Mouse (Mus musculus): ENCODE measurements around the gene Vsig4. TPM values are rescaled to one million over a fixed set of nuclear protein-coding genes. Genes with fewer than 3 reads are reported as not detected.

The Vsig4 gene
- polyA plus RNA-seq (2014; fragmentation: Illumina TruSeq; extraction: RNeasy Lipid Tissue Mini Kit (QIAGEN cat#74804); ENCODE audit: low read depth, low replicate concordance), result 1.1 TPM

DNA sequence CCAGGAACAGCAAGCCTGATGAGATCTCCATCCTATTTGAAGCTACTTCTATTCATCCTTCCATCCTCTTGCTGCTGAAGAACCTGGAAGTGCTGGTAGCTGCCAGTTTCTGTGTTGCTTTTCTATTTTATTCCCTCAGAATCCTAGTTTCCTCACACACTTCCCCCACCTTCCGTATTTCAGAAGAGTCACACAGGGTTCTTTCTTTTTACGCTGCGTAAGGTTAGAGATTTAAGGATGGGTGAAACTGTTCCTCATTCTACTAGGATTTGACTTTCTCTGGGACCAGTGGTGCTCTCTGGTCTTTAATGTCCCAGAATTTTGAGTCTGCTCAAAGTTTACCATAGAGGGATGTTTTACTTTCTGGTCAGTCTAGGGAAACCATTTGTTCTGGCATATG lies at the start of gene Vsig4:
TSS of gene Vsig4 (minus strand) at position 101 of the 400 bp plus-strand sequence.

Other genes starting within 250 kb of the Vsig4 start
- 75.2 TPM for gene Msn, start 197.4 kb downstream of the Vsig4 start, polyA plus RNA-seq (2014; fragmentation: Illumina TruSeq; extraction: RNeasy Lipid Tissue Mini Kit (QIAGEN cat#74804); ENCODE audit: low read depth, low replicate concordance)
- 23.3 TPM for gene Heph, start 161.9 kb upstream of the Vsig4 start, polyA plus RNA-seq (2014; fragmentation: Illumina TruSeq; extraction: RNeasy Lipid Tissue Mini Kit (QIAGEN cat#74804); ENCODE audit: low read depth, low replicate concordance)
- 1.3 TPM for gene Hsf3, start 162.9 kb upstream of the Vsig4 start, polyA plus RNA-seq (2014; fragmentation: Illumina TruSeq; extraction: RNeasy Lipid Tissue Mini Kit (QIAGEN cat#74804); ENCODE audit: low read depth, low replicate concordance)

Data from adipose tissue, adult 10 weeks (tissue).